8 mouse cellular contexts compared by ENCODE assay signal in the genomic region with DNA sequence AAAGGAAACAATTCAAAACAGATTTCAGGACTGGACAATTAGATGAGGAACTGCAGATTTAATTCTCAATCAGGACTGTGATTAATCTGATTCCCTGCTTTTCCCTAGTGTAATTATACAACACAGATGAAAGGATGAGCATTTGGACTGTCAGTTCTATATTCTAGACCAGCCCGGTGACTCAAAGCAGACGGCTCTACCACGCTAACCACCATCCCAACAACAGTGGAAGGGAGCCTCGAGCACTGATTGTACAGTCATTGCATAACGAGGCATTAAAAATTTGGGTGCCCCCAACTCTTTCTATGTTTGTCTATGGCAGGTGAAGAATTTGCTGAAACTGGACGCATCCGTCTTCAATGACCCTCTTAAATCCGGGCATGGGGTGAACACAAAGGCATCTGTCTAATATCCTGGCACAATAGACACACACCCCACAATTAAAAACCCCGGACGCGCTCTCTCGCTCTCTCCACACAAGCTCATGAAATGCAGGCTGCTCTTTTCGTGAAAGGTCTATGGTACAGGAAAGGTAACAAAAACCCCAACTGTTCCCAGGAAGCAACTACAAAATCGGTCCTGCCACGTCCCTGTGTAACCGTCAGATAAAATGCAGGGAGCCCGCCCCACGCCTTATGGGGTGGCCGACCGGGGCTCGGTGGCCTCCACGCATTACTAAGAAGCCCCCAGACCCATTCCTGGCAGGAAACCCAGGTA. TPM values are rescaled to one million over a fixed set of nuclear protein-coding genes. Genes with fewer than 3 reads are reported as not detected.
DNase-seq lines count a peak whose midpoint lies in the region; ATAC-seq and TF ChIP-seq lines count a peak whose summit lies in the region.

No protein-coding gene starts in this region.

- peak overlapping the region; percentile 91 for H3K9ac ChIP-seq in ES-Bruce4 (ENCODE audit: low read depth, poor library complexity, severe bottlenecking)
- peak overlapping the region; percentile 78 for H3K9ac ChIP-seq in embryonic facial prominence, embryonic 14.5 days (ENCODE audit: low read depth, low read length)
- H3K9ac ChIP-seq in stomach, embryonic 14.5 days (replicated peaks; ENCODE audit: low read depth, low read length): peak overlapping the region; percentile 76

- H3K4me1 ChIP-seq in ES-Bruce4 (ENCODE audit: control insufficient read depth, insufficient read depth, low read length): no peaks in the 10 kb centered on the region
- H3K4me1 ChIP-seq in embryonic facial prominence, embryonic 14.5 days (ENCODE audit: control insufficient read depth, insufficient read depth, low read length): no peaks in the 10 kb centered on the region
- no peaks in the 10 kb centered on the region for H3K4me1 ChIP-seq in stomach, embryonic 14.5 days (ENCODE audit: control insufficient read depth, insufficient read depth, low read length)

- H3K4me3 ChIP-seq in ES-Bruce4 (ENCODE audit: low read depth, low read length): peak overlapping the region; percentile 99
- peak overlapping the region; percentile 55 for H3K4me3 ChIP-seq in embryonic facial prominence, embryonic 14.5 days (ENCODE audit: low read depth, low read length)
- H3K4me3 ChIP-seq in stomach, embryonic 14.5 days (ENCODE audit: low read depth, low read length): peak overlapping the region; percentile 57

- TF ChIP-seq EP300 in ES-Bruce4 (IDR thresholded peaks at IDR 0.05; ENCODE audit: insufficient read depth, low read depth, low read length): no peak

- ATAC-seq in cerebellum, adult (ENCODE audit: insufficient number of reproducible peaks, low FRiP score, low TSS enrichment): no peak
- no peak for ATAC-seq in embryonic facial prominence, embryonic 14.5 days (ENCODE audit: low read depth)
- ATAC-seq in stomach, embryonic 14.5 days (ENCODE audit: insufficient number of reproducible peaks, insufficient read depth, low FRiP score, low read depth): no peak

- H3K27ac ChIP-seq in ES-Bruce4 (ENCODE audit: insufficient read depth, low read length): no peak overlapping the region
- peak overlapping the region; percentile 92 for H3K27ac ChIP-seq in embryonic facial prominence, embryonic 14.5 days (replicated peaks; ENCODE audit: low read depth, low read length)
- H3K27ac ChIP-seq in stomach, embryonic 14.5 days (ENCODE audit: low read length): peak overlapping the region; percentile 77; the same call in 1 of the 2 replicates

- no peak for TF ChIP-seq CTCF in ES-Bruce4 (IDR thresholded peaks at IDR 0.05; ENCODE audit: low read depth, low read length)

- no peaks in the 10 kb centered on the region for H3K9me3 ChIP-seq in ES-Bruce4 (replicated peaks; ENCODE audit: control insufficient read depth, insufficient read depth, low read length, poor library complexity, severe bottlenecking)
- no peaks in the 10 kb centered on the region for H3K9me3 ChIP-seq in embryonic facial prominence, embryonic 14.5 days (ENCODE audit: control insufficient read depth, low read length)
- H3K9me3 ChIP-seq in stomach, embryonic 14.5 days (ENCODE audit: control insufficient read depth, low read depth, low read length): no peaks in the 10 kb centered on the region

- H3K4me2 ChIP-seq in embryonic facial prominence, embryonic 14.5 days (ENCODE audit: low read depth, low read length): peak overlapping the region; percentile 55
- H3K4me2 ChIP-seq in stomach, embryonic 14.5 days (replicated peaks; ENCODE audit: low read depth, low read length): peak overlapping the region; percentile 42

- intact Hi-C loops in heart, postnatal 10 days (cut with DNase I): loop anchor here (5.0 kb wide), 1 partner anchor 108 kb away; no protein-coding TSS in a partner anchor

- WGBS in embryonic facial prominence, embryonic 14.5 days: 31% methylated on average over 22 of the region's 22 CpGs
- WGBS in stomach, embryonic 14.5 days: 22% methylated on average over 22 of the region's 22 CpGs

- no peaks in the 10 kb centered on the region for H3K36me3 ChIP-seq in ES-Bruce4 (ENCODE audit: control insufficient read depth, insufficient read depth, low read length, poor library complexity, severe bottlenecking)
- H3K36me3 ChIP-seq in embryonic facial prominence, embryonic 14.5 days (ENCODE audit: control insufficient read depth, insufficient read depth, low read length): no peaks in the 10 kb centered on the region
- H3K36me3 ChIP-seq in stomach, embryonic 14.5 days (ENCODE audit: control insufficient read depth, insufficient read depth, low read length): no peaks in the 10 kb centered on the region

- H3K27me3 ChIP-seq in ES-Bruce4 (ENCODE audit: control insufficient read depth, insufficient read depth, low read length, poor library complexity, severe bottlenecking): no peaks in the 10 kb centered on the region
- no peaks in the 10 kb centered on the region for H3K27me3 ChIP-seq in embryonic facial prominence, embryonic 14.5 days (replicated peaks; ENCODE audit: control insufficient read depth, insufficient read depth, low read length)
- no peaks in the 10 kb centered on the region for H3K27me3 ChIP-seq in stomach, embryonic 14.5 days (ENCODE audit: control insufficient read depth, insufficient read depth, low read length)

- TF ChIP-seq POLR2A in ES-Bruce4 (IDR thresholded peaks at IDR 0.05; ENCODE audit: insufficient read depth, low read length): no peak

- DNase-seq in cerebellum, adult 8-10 months: peak; percentile 38
- peak; percentile 11 for DNase-seq in embryonic facial prominence, embryonic 14.5 days (ENCODE audit: low spot score)
- peak; percentile 4 to 18 for DNase-seq in heart, postnatal 10 days
- peak; percentile 14 to 15 for DNase-seq in layer of hippocampus, postnatal 36 days
- DNase-seq in lung, postnatal 25 days (ENCODE audit: low spot score): peak; percentile 1

RNA-seq across cellular contexts. Expression of gene Cask, which starts 5.9 kb away (rescaled TPM):
- polyA plus RNA-seq in ES-Bruce4 (2011; ENCODE audit: insufficient read depth, insufficient read length, low read depth, missing spikeins): 25.5 and 34.7 TPM in 2 replicates
- polyA plus RNA-seq in embryonic facial prominence, embryonic 14.5 days (2014; fragmentation: Nextera tagmentation; extraction: Ambion mirVana): 19.3 and 20.1 TPM in 2 replicates
- 10 to 100 TPM; 20.5 to 22.3 TPM for total RNA-seq in heart, postnatal 10 days (2021)
- 10 to 100 TPM; 81.2 to 84.8 TPM for total RNA-seq in layer of hippocampus, postnatal 36 days (2021)
- 24.6 and 27.3 TPM in 2 replicates for polyA plus RNA-seq in stomach, embryonic 14.5 days (2014; fragmentation: Nextera tagmentation; extraction: Ambion mirVana)
